Mouse (Mus musculus) liver, postnatal 0 days (tissue): Measurements from ENCODE around the gene Rbbp8nl.

Experiments
- CTCF ChIP-seq: sonication (generic); IDR thresholded peaks from 2 replicates; pipeline ENCODE4 v1.5.1; 2016; ENCODE audit warnings: antibody characterized with exemption, low read depth
- EP300 ChIP-seq: IDR thresholded peaks from 2 replicates; pipeline ENCODE4 v1.6.1; 2016; ENCODE audit warnings: antibody characterized with exemption, low read depth, mild to moderate bottlenecking

DNA sequence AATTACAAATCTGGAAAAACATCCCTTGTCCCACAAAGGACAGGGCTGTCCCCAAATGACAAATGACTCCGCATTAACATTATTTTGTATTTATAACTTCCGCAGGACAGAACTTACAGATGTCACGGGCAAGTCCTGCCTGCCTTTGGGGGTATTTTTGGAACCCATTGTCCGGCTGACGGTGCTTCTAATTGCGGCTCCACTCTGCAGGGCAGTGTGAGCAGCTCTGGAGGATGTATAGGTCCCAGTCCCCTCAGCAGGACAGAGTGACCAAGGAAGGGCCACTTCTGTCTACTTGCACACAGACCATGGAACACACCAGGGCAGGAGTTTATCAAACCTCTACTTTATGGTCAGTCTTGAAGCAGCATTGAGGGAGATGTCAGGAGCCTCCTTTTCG, 27.9 kb upstream of the Rbbp8nl start:
- TF ChIP-seq CTCF (no peak), EP300 (no peak)
